Mouse (Mus musculus): ENCODE measurements at regions not wholly inside any gene's neighbourhood (a gene's known extent, or its start where the extent isn't known, plus 50 kb on each side); places are given as distances from the start of the nearest gene placed in this dataset.

- H3K4me2 ChIP-seq (replicated peaks; ENCODE audit: low read depth, low read length), result no peak overlapping the region
- ATAC-seq (no peak), DNase-seq (ENCODE audit: low spot score) (no peak)
- no peaks in the 10 kb centered on the region for H3K27me3 ChIP-seq (replicated peaks; ENCODE audit: insufficient read depth, low read length)
- H3K4me3 ChIP-seq (ENCODE audit: low read depth, low read length), result no peak overlapping the region
- H3K4me1 ChIP-seq (ENCODE audit: insufficient read depth, low read depth, low read length), result no peaks in the 10 kb centered on the region
- WGBS, result 80% methylated on average over 3 of the region's 3 CpGs
- no peaks in the 10 kb centered on the region for H3K9me3 ChIP-seq (ENCODE audit: low read length)
- TF ChIP-seq EP300 (IDR thresholded peaks at IDR 0.05) (no peak), CTCF (IDR thresholded peaks at IDR 0.05) (no peak)
- H3K9ac ChIP-seq (replicated peaks; ENCODE audit: low read depth), result no peak overlapping the region
- H3K36me3 ChIP-seq (ENCODE audit: insufficient read depth, low read length), result no peaks in the 10 kb centered on the region
- H3K27ac ChIP-seq (ENCODE audit: low read length), result no peak overlapping the region
Observed at GRCm38 (mm10) chr9:91509672-91510071, 144.1 kb upstream of the Zic1 start.

DNA sequence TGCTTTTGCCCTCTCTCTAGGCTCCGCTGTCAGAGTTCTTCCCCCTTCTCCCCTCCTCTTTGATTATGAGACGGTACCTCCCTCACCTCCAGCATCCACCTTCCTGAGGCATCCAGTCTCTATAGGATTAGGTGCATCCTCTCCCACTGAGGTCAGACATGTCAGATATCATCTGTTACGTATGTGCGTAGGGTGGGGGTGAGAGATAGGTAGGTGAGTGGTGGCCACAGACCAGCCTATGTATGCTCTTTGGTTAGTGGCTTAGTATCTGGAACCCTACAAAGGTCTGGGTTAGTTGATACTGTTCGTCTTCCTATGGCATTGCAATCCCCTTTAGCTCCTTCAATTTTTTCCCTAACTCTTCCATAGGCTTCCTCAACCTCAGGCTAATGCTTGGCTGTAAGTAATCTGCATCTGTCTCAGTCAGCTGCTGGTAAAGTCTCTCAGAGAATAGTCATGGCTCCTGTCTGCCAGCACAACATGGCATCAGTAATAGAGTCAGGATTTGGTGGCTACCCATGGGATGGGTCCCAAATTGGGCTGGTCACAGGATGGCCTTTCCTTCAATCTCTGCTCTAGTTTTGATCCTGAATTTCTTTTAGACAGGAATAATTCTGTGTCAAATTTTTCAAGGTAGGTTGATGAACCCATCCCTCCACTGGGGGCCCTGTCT is 138.2 kb upstream of the Zic1 start:
- Histone ChIP-seq H3K9ac (replicated peaks; ENCODE audit: low read depth) (no peak overlapping the region), H3K4me2 (replicated peaks; ENCODE audit: low read depth, low read length) (no peak overlapping the region), H3K27ac (ENCODE audit: low read length) (no peak overlapping the region), H3K4me1 (ENCODE audit: insufficient read depth, low read depth, low read length) (no peaks in the 10 kb centered on the region), H3K36me3 (ENCODE audit: insufficient read depth, low read length) (no peaks in the 10 kb centered on the region), H3K27me3 (replicated peaks; ENCODE audit: insufficient read depth, low read length) (no peaks in the 10 kb centered on the region), H3K9me3 (ENCODE audit: low read length) (no peaks in the 10 kb centered on the region), H3K4me3 (ENCODE audit: low read depth, low read length) (no peak overlapping the region)
- no peak for ATAC-seq
- 61% methylated on average over 5 of the region's 5 CpGs for WGBS
- no peak for DNase-seq (ENCODE audit: low spot score)
- TF ChIP-seq CTCF (IDR thresholded peaks at IDR 0.05), result no peak
- no peak for TF ChIP-seq EP300 (IDR thresholded peaks at IDR 0.05)

GRCm38 (mm10) chr9:91476596-91476995 is 111.0 kb upstream of the Zic1 start:
- DNase-seq (ENCODE audit: low spot score) (no peak), ATAC-seq (no peak)
- Histone ChIP-seq H3K27me3 (replicated peaks; ENCODE audit: insufficient read depth, low read length) (no peaks in the 10 kb centered on the region), H3K9me3 (ENCODE audit: low read length) (no peaks in the 10 kb centered on the region), H3K4me1 (ENCODE audit: insufficient read depth, low read depth, low read length) (no peaks in the 10 kb centered on the region), H3K36me3 (ENCODE audit: insufficient read depth, low read length) (no peaks in the 10 kb centered on the region), H3K9ac (replicated peaks; ENCODE audit: low read depth) (no peak overlapping the region), H3K4me2 (replicated peaks; ENCODE audit: low read depth, low read length) (no peak overlapping the region), H3K4me3 (ENCODE audit: low read depth, low read length) (no peak overlapping the region), H3K27ac (ENCODE audit: low read length) (no peak overlapping the region)
- 21% methylated on average over 3 of the region's 3 CpGs for WGBS
- no peak for TF ChIP-seq EP300 (IDR thresholded peaks at IDR 0.05)
- TF ChIP-seq CTCF (IDR thresholded peaks at IDR 0.05), result no peak

DNA sequence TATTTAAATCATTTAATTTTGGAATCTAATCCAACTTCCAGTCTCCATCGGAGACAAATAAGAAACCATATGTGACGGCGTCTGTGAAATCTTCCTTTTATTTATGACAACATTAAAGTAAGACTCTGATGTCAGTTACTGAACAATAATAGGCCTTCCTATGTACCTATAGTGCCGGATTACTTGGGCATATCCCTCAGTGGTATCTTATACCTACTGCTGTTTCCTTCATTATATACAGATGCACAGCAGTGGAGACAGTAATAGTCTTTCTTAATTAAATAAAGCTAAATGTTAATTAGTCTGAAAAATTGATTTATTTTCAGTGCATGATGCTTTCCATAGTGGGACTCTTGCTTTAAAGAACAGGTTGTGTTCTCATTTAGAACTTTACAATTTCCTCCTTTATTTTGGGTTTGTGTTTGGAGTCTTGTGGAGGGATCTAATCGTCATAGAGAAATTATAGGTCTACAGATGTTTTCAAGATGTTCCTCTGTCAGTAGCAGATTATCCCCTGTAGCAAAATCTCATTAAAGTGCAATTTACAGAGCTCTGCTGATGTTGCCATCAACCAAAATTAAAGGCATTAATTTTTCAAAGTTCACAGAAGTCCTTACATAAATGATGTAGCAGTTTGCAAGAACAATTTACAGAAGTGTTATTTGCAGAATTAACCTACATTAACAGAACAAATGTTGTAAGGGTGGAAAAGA is 97.3 kb upstream of the Zic1 start:
- WGBS, result 79% methylated on average over 5 of the region's 5 CpGs
- Histone ChIP-seq H3K36me3 (ENCODE audit: insufficient read depth, low read length) (no peaks in the 10 kb centered on the region), H3K4me3 (ENCODE audit: low read depth, low read length) (no peak overlapping the region), H3K4me1 (ENCODE audit: insufficient read depth, low read depth, low read length) (no peaks in the 10 kb centered on the region), H3K27me3 (replicated peaks; ENCODE audit: insufficient read depth, low read length) (no peaks in the 10 kb centered on the region), H3K4me2 (replicated peaks; ENCODE audit: low read depth, low read length) (no peak overlapping the region), H3K9ac (replicated peaks; ENCODE audit: low read depth) (no peak overlapping the region), H3K9me3 (ENCODE audit: low read length) (no peaks in the 10 kb centered on the region), H3K27ac (ENCODE audit: low read length) (no peak overlapping the region)
- DNase-seq (ENCODE audit: low spot score) (no peak), ATAC-seq (no peak)
- TF ChIP-seq CTCF (IDR thresholded peaks at IDR 0.05), result no peak
- TF ChIP-seq EP300 (IDR thresholded peaks at IDR 0.05), result no peak

GRCm38 (mm10) chr9:91459921-91460320 is 94.3 kb upstream of the Zic1 start:
- H3K36me3 ChIP-seq (ENCODE audit: insufficient read depth, low read length), result no peaks in the 10 kb centered on the region
- H3K9ac ChIP-seq (replicated peaks; ENCODE audit: low read depth), result no peak overlapping the region
- TF ChIP-seq EP300 (IDR thresholded peaks at IDR 0.05) (no peak), CTCF (IDR thresholded peaks at IDR 0.05) (no peak)
- ATAC-seq, result no peak
- H3K4me2 ChIP-seq (replicated peaks; ENCODE audit: low read depth, low read length), result no peak overlapping the region
- H3K4me3 ChIP-seq (ENCODE audit: low read depth, low read length), result no peak overlapping the region
- no peak overlapping the region for H3K27ac ChIP-seq (ENCODE audit: low read length)
- WGBS, result 16% methylated on average over 2 of the region's 2 CpGs
- H3K27me3 ChIP-seq (replicated peaks; ENCODE audit: insufficient read depth, low read length), result no peaks in the 10 kb centered on the region
- DNase-seq (ENCODE audit: low spot score), result peak; percentile 6
- H3K9me3 ChIP-seq (ENCODE audit: low read length), result no peaks in the 10 kb centered on the region
- no peaks in the 10 kb centered on the region for H3K4me1 ChIP-seq (ENCODE audit: insufficient read depth, low read depth, low read length)

- H3K4me3 ChIP-seq (ENCODE audit: low read depth, low read length), result no peak overlapping the region
- DNase-seq (ENCODE audit: low spot score) (no peak), ATAC-seq (no peak)
- WGBS, result 67% methylated on average over 5 of the region's 5 CpGs
- H3K27ac ChIP-seq (ENCODE audit: low read length), result no peak overlapping the region
- no peaks in the 10 kb centered on the region for H3K27me3 ChIP-seq (replicated peaks; ENCODE audit: insufficient read depth, low read length)
- H3K4me2 ChIP-seq (replicated peaks; ENCODE audit: low read depth, low read length), result no peak overlapping the region
- H3K4me1 ChIP-seq (ENCODE audit: insufficient read depth, low read depth, low read length), result no peaks in the 10 kb centered on the region
- H3K9ac ChIP-seq (replicated peaks; ENCODE audit: low read depth), result no peak overlapping the region
- TF ChIP-seq EP300 (IDR thresholded peaks at IDR 0.05), result no peak
- no peak for TF ChIP-seq CTCF (IDR thresholded peaks at IDR 0.05)
- no peaks in the 10 kb centered on the region for H3K36me3 ChIP-seq (ENCODE audit: insufficient read depth, low read length)
- H3K9me3 ChIP-seq (ENCODE audit: low read length), result no peaks in the 10 kb centered on the region
Observed at GRCm38 (mm10) chr9:91456843-91457242, 91.2 kb upstream of the Zic1 start.

All from lung, postnatal 0 days (tissue).